Mouse (Mus musculus) bone marrow, adult 2 months (tissue): Measurements from ENCODE around the gene Cxcl5. TPM values are rescaled to one million over a fixed set of nuclear protein-coding genes. Genes with fewer than 3 reads are reported as not detected.
A peak's percentile ranks its signal among the peaks of the same experiment; 100 is the strongest.

Experiments used
- H3K27ac ChIP-seq: fragments of 200-500 bp; 2 replicates; pipeline ENCODE4 v1.5.1; 2012; ENCODE audit warnings: low read depth, mild to moderate bottlenecking, control low read depth, inconsistent platforms, low read length; ENCODE audit not compliant: control insufficient read depth, poor library complexity, insufficient read depth
- H3K4me1 ChIP-seq: fragments of 200-500 bp; 2 replicates; pipeline ENCODE4 v1.6.1; 2011; ENCODE audit warnings: low read length; ENCODE audit not compliant: control insufficient read depth, insufficient read depth
- H3K4me3 ChIP-seq: fragments of 200-500 bp; replicated peaks from 2 replicates; pipeline ENCODE3; 2011; ENCODE audit warnings: mild to moderate bottlenecking, low read depth, low read length, control low read depth; ENCODE audit not compliant: control insufficient read depth
- CTCF ChIP-seq: fragments of 200-500 bp; IDR thresholded peaks from 2 replicates; pipeline ENCODE4 v1.5.1; 2011; ENCODE audit warnings: low read length, control low read depth; ENCODE audit not compliant: control insufficient read depth, insufficient read depth
- POLR2A ChIP-seq: fragments of 200-500 bp; IDR thresholded peaks from 2 replicates; pipeline ENCODE4 v1.6.1; 2011; ENCODE audit warnings: low read depth, mild to moderate bottlenecking, control low read depth, low read length, borderline replicate concordance; ENCODE audit not compliant: control insufficient read depth
- WGBS: fragments of 180-500 bp; shearing (Covaris S2); methylation state at CpG from one replicate; pipeline ENCODE4 v1.1.7; 2018; 5-methylcytosine and 5-hydroxymethylcytosine counted together
- polyA plus RNA-seq: library from polyadenylated mRNA; stranded (reverse); fragments of >200 nt; gene quantifications from 2 replicates; pipeline ENCODE4 v1.2.4, GENCODE M21; 2011; ENCODE audit warnings: low replicate concordance; ENCODE audit not compliant: missing spikeins, insufficient read depth, insufficient read length

The Cxcl5 gene
- polyA plus RNA-seq, 1 experiment = 5.4 TPM

- Histone ChIP-seq H3K4me1 (no peaks in the 10 kb centered on the region), H3K4me3 (no peak overlapping the region), H3K27ac (no peak overlapping the region)
- 36% methylated on average over 5 of the region's 5 CpGs for WGBS
- TF ChIP-seq CTCF = no peak
- no peak for TF ChIP-seq POLR2A
These were observed 1.0 kb upstream of the Cxcl5 start for GRCm38 (mm10) chr5:90758020-90758605.

GRCm38 (mm10) chr5:90760303-90760702 is 1.1 kb downstream of the Cxcl5 start:
- Histone ChIP-seq H3K4me3 (no peak overlapping the region), H3K4me1 (no peaks in the 10 kb centered on the region; the same call in 1 of the 2 replicates), H3K27ac (no peak overlapping the region)
- 66% methylated on average over 4 of the region's 4 CpGs for WGBS
- TF ChIP-seq POLR2A = no peak
- no peak for TF ChIP-seq CTCF

- WGBS = 54% methylated on average over 2 of the region's 2 CpGs
- Histone ChIP-seq H3K4me1 (no peaks in the 10 kb centered on the region; the same call in 1 of the 2 replicates), H3K4me3 (no peak overlapping the region), H3K27ac (no peak overlapping the region)
- TF ChIP-seq CTCF (no peak), POLR2A (no peak)
These were observed 1.7 kb downstream of the Cxcl5 start for GRCm38 (mm10) chr5:90760844-90761243.

GRCm38 (mm10) chr5:90761834-90762233 is 2.7 kb downstream of the Cxcl5 start:
- TF ChIP-seq POLR2A (no peak), CTCF (no peak)
- WGBS = 77% methylated on average over 3 of the region's 3 CpGs
- no peak overlapping the region for H3K27ac ChIP-seq
- H3K4me1 ChIP-seq = no peaks in the 10 kb centered on the region; the same call in 1 of the 2 replicates
- no peak overlapping the region for H3K4me3 ChIP-seq

- Histone ChIP-seq H3K4me1 (no peaks in the 10 kb centered on the region; the same call in 1 of the 2 replicates), H3K4me3 (no peak overlapping the region), H3K27ac (no peak overlapping the region)
- TF ChIP-seq CTCF (no peak), POLR2A (no peak)
- WGBS = 76% methylated on average over 12 of the region's 12 CpGs
These were observed 4.9 kb downstream of the Cxcl5 start for GRCm38 (mm10) chr5:90763912-90764665.

GRCm38 (mm10) chr5:90765821-90766606 is 6.9 kb downstream of the Cxcl5 start:
- H3K4me1 ChIP-seq = no peaks in the 10 kb centered on the region; the same call in 1 of the 2 replicates
- 74% methylated on average over 8 of the region's 8 CpGs for WGBS
- TF ChIP-seq CTCF (no peak), POLR2A (no peak)

GRCm38 (mm10) chr5:90768218-90768617 is 9.1 kb downstream of the Cxcl5 start, which contains the start of gene Ppbp:
TSS of gene Ppbp (plus strand) at chr5:90768518.
- 24% methylated on average over 3 of the region's 3 CpGs for WGBS
- H3K4me3 ChIP-seq = peak within 1 kb of the TSS; percentile 7
- H3K4me1 ChIP-seq = no peaks in the 10 kb centered on the region; the same call in 1 of the 2 replicates
- no peak within 1 kb of the TSS for H3K27ac ChIP-seq
- TF ChIP-seq POLR2A (no peak), CTCF (no peak)

More at GRCm38 (mm10) chr5:90765821-90766606, 6.9 kb downstream of the Cxcl5 start:
- Histone ChIP-seq H3K4me3 (no peak overlapping the region), H3K27ac (no peak overlapping the region)

GRCm38 (mm10) chr5:90771369-90771768 is 12.2 kb downstream of the Cxcl5 start:
- H3K4me3 ChIP-seq = no peak overlapping the region
- no peak overlapping the region for H3K27ac ChIP-seq
- 29% methylated on average over 3 of the region's 3 CpGs for WGBS

More at GRCm38 (mm10) chr5:90771369-90771768, 12.2 kb downstream of the Cxcl5 start:
- no peak for TF ChIP-seq POLR2A
- no peak for TF ChIP-seq CTCF
- peaks cover 1% of the 10 kb centered on the region; the same call in 1 of the 2 replicates for H3K4me1 ChIP-seq
